ENCODE assay signal across 16 mouse cellular contexts in the genomic region with DNA sequence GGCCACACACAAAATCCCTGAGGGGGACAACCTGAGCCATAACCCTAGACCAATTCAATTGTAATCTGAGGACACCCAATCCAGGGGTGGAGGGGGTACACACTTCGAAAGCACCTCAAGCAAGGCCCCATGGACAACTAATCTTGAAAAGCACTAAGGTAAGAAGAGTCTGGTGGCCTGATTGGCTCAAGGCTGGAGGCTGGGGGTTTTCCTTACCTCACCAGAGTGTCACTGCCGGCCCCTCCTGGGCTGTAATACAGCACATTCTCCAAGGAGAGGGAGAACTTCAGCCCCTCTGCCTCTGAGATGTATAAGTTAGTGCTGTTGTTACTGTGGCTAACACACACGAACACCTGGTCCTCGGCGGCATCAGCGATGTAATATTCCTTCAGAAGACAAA.
"Had no signal": no experiment of that assay in that cellular context is flagged by ENCODE, and none has a peak within 500 bp of the region (broad histone marks: within the 10 kb centered on the region; RNA-seq: fewer than 3 reads in every experiment).

No protein-coding gene starts in this region.

- H3K36me3 ChIP-seq: lung, embryonic 15.5 days; midbrain, embryonic 13.5 days; midbrain, embryonic 15.5 days; stomach, embryonic 15.5 days had no signal

- DNase-seq: liver, postnatal 0 days; lung, adult 2 months; lung, postnatal 14 days; lung, postnatal 36 days; right cerebral cortex, postnatal 14 days; thymus, adult 2 months; thymus, postnatal 25 days; thymus, postnatal 4 days had no signal

- H3K4me3 ChIP-seq: lung, embryonic 15.5 days; megakaryocyte, embryonic 14.5 days; midbrain, embryonic 13.5 days; midbrain, embryonic 15.5 days; neural tube, embryonic 12.5 days; stomach, embryonic 15.5 days had no signal

- H3K9me3 ChIP-seq: lung, embryonic 15.5 days; megakaryocyte, embryonic 14.5 days; midbrain, embryonic 13.5 days; midbrain, embryonic 15.5 days; neural tube, embryonic 12.5 days; stomach, embryonic 15.5 days had no signal

- H3K27ac ChIP-seq: lung, embryonic 15.5 days; macrophage; midbrain, embryonic 13.5 days; midbrain, embryonic 15.5 days; neural tube, embryonic 12.5 days; stomach, embryonic 15.5 days; stomach, postnatal 0 days had no signal

- H3K4me1 ChIP-seq: lung, embryonic 15.5 days; megakaryocyte, embryonic 14.5 days; stomach, embryonic 15.5 days had no signal

- H3K27me3 ChIP-seq: lung, embryonic 15.5 days; megakaryocyte, embryonic 14.5 days; midbrain, embryonic 13.5 days; midbrain, embryonic 15.5 days; neural tube, embryonic 12.5 days; stomach, embryonic 15.5 days had no signal
